Mouse (Mus musculus) heart, adult 2 months (tissue): ENCODE results near the gene Cpe.

Experiments used
- CTCF ChIP-seq: fragments of 200-600 bp; IDR thresholded peaks from 2 replicates; pipeline ENCODE4 v1.8.1; 2022; ENCODE audit warnings: antibody characterized with exemption, mild to moderate bottlenecking, moderate library complexity
- POLR2A ChIP-seq: fragments of 200-500 bp; IDR thresholded peaks from 2 replicates; pipeline ENCODE4 v1.6.1; 2011; ENCODE audit warnings: mild to moderate bottlenecking, low read depth, low read length, control low read depth; ENCODE audit not compliant: insufficient read depth

GRCm38 (mm10) chr8:64659097-64659496, 33.8 kb downstream of the Cpe start:
- TF ChIP-seq POLR2A (no peak), CTCF (no peak)
